Mouse (Mus musculus): ENCODE measurements around the gene Galnt14.

Gene Galnt14

DNA sequence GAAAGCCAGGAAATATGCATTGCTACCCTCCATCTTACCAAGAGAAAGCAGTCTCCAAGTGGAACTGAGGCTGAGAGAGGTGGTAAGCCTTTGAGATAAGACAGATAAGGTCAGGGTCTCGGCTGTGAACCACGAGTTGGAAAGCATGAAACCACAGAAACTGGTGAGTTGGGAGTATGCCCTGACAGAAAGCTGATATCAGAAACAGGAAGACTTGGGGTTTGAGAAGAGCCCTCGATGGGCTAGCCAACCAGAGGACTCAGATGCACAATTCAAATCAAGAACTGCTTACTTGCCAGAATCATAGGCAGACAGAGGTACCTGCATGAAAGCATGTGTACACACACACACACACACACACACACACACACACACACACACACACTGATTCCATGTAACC, 47.0 kb downstream of the Galnt14 start:
- no peak for DNase-seq

DNA sequence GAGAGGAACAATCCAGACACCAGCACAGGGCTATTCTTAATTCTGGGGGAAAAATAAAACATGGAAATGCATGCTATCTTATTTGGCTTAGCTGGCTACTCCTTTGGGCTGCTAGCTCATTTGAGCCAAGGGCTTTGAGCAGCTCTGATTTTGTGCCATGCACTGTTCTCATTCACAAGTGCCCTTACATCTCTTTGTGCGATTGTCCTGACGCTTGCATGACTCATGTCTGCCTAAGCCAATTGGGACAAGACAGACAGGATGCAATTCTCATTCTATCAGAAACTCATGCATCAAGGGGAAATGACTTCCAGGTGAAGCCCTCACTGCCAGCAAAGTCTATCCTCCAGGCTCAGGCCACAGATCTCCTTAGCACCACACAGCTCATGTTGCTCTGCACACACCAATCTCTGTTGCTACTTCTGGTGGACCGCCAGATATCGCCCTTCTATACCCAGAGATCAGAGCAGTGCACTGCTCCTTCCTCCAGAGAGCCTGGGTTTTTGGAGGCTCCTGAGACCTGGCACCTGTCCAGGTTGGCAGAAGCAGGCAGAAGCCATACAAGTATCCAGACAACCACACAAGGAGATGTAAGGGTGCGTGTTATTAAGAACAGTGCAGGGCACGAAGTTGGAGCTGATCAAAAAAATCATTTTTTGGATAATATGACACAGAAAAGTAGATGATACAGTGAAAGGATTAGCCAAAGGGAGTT, 51.4 kb downstream of the Galnt14 start:
- DNase-seq = peak; percentile 64 to 66

DNA sequence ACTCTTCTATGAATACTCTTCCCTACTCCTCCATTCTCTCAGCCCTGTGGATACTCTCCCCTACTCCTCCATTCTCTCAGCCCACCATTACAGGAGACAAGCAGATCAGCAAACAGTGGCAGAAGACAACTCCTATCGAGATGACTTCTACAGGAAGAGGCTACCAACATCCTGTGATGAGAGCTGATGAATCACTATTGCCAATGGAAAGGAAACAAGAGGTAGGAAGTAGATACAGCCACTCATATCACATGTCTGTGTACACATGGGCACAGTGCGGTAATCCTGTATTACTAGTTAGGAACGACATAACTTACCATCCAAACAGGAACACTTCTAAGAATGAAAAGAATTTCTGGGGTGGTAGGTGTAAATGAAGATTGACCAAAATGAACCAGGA, 53.9 kb downstream of the Galnt14 start:
- no peak for DNase-seq

GRCm38 (mm10) chr17:73654261-73654660, 56.0 kb downstream of the Galnt14 start:
- DNase-seq = peak in 1 of 2 experiments; percentile 14

GRCm38 (mm10) chr17:73649371-73649770, 60.9 kb downstream of the Galnt14 start:
- no peak for DNase-seq

GRCm38 (mm10) chr17:73641676-73642075, 68.6 kb downstream of the Galnt14 start:
- no peak for DNase-seq

DNA sequence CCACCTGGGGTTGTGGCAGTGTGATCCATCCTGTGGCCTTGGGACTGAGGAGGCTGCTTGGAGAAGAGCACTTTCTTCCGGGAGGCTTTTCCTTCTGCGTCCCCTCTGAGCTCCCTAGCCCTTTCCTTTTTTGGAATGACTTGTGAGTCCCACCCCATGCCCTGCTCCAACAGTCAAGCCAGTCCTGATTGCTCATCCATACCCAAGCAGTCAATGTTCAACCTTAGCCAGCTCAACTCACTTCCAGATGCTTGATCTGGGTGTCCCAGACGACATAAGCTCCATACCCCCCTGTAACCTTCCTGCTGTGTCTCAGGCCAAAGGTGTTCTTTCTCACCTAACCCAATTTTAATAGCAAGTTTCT, 70.2 kb downstream of the Galnt14 start:
- no peak for DNase-seq

GRCm38 (mm10) chr17:73639401-73640116, 70.7 kb downstream of the Galnt14 start:
- peak in 1 of 2 experiments; percentile 38 for DNase-seq

DNA sequence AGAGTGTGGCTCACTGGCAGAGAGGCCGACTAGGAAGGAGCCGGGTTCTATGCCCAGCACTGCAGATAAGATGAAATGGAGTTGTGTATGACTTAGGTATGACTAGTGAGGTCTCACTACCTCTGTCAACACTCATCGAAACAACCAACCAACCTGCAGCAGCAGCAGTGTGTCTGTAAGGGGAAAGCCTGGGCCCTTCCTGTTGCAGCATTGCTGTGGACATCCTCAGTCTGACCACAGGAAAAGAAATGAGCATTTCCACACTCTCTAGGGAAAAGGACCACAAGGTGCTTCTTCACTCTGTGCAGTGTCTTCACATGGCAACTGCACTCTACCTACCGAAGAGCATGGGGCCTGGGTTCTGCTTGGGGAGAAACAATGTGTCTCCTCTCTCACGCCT, 73.3 kb downstream of the Galnt14 start:
- no peak for DNase-seq

GRCm38 (mm10) chr17:73634896-73635295, 75.4 kb downstream of the Galnt14 start:
- DNase-seq = no peak

DNA sequence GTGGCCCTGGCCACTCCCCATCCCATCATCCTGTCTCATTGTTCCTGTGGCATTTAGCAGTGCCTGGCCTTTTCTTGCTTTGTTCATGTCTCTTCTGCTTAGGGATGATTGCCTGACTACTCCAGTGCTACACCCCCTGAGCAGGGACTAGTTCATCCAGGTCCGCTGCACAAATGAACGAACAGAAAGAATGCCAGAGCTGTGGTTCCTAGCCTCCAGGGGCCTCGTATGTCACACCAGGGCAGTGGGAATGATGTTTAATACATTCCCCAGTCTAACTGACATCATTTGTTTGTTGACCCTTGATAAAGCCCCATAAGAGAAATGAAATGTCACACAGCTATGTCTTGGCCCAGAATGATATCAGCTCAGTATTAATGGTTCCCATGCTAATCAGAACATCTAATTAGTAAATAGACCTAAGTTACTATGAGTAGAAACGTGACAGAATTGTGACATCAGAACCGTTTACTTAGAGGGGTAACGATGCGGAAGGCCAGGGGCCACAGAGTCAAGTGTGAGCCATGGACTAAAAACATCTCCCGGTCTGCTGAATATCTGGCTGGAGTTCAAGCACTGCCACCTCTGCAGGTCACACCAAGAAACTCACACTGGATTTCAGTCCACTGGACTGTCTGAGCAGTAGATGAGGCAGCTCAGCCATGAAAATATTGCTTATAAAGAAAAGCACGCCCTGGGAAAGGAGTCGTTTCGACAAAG, 76.1 kb downstream of the Galnt14 start:
- no peak for DNase-seq

- DNase-seq = no peak
These were observed 81.9 kb downstream of the Galnt14 start for GRCm38 (mm10) chr17:73628263-73628914.

GRCm38 (mm10) chr17:73626912-73627311, 83.3 kb downstream of the Galnt14 start:
- no peak for DNase-seq

DNA sequence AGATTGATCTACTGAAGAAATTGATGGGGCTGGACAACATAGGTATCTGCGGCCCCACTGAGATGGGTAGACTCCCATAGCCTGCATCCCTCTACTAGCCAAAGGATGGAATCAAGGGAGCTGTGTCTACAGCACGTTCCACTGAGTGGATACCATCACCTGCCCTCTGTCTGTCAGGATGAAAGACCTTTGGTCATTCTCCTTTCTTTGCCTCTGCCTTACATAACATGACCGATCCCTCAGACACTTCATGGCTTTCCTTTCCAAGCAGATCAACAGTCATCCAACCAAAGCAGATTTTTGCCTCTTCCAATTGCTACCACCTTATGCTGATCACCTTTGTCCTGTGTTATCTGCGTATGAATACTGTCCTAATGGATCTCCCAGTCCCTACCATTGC, 90.2 kb downstream of the Galnt14 start:
- DNase-seq = no peak

- DNase-seq = peak; percentile 64 to 70
These were observed 107.4 kb downstream of the Galnt14 start for GRCm38 (mm10) chr17:73602552-73603478.

GRCm38 (mm10) chr17:73599923-73600322, 110.3 kb downstream of the Galnt14 start:
- peak; percentile 54 to 63 for DNase-seq

DNA sequence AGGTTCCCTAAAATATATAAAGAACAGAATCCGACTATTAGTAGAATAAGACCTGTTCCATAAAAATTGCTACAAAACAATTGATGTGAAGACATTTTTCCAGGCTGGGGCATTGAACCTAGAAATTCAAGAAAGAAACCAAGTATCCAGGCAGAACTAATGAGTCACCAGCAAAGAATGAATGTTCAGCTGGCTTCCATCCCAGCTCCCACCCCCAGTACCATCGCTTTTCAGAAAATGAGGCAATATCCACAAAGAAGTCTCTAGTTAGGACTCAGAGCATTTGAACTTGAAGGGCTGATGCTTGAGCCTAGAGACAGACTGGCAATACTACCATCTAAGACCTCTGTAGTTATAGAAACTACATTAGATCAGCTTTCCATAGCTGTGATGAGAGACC, 118.2 kb downstream of the Galnt14 start:
- DNase-seq = no peak

DNA sequence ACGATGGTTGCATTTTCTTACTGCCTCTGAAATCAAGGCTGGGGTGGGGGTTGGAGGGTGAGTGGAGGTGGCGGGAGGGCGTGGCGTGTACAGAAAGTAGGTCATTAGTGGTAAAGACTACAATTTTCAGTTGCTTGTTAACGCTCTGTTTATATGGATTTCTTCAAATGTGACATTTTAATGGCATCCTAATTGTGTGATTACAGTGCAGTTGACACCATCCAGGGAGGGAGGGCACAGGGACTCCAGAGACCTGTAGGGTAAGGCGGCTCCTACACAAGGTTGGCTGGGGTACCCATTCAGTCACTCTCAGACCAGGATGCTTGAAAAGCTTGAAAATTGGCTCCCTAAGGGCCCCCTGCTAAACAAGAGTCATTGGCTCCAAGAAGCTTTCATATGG, 122.7 kb downstream of the Galnt14 start:
- peak; percentile 49 to 59 for DNase-seq

- DNase-seq = no peak
These were observed 136.1 kb downstream of the Galnt14 start for GRCm38 (mm10) chr17:73574186-73574585.

DNA sequence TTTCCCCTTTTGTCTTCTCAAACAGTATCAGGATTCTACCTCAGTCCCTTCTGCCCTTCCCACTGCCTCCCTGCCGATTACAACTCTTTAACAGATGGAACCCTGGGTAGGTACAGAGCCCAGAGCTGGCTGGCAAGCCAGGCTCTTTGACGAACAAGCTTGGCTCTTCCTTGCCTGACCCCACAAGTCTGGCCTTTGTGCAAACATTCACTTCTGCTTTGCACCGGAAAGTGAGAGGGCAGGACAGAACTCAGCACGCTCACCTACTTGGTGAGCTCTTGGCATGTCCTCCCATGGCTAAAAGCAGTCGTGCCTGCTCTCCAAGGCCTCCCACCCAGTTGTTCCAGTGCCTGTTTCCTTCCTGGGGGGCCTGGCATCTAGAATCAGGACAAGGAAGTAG, 137.4 kb downstream of the Galnt14 start:
- peak in 1 of 2 experiments; percentile 22 for DNase-seq

DNA sequence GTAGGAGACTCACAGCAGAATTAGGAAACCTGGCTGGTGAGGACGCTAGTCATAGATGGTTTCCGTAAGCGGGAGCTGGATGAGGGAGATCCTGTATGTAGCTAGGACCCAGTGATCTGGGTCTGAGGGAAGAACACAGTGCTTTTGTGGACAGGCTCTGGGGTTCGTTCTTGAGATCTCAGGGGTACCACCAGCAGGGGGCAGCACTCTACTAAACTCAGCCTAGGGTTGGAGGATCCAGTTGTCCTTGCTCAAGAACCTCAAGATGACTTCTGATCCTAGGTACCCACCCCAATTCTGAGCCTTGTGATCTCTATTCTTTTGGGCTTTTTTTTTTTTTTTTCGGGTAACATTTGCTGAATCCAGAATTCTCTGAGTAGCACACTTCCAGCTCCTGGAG, 137.8 kb downstream of the Galnt14 start:
- peak; percentile 65 to 68 for DNase-seq

GRCm38 (mm10) chr17:73571961-73572360, 138.3 kb downstream of the Galnt14 start:
- peak; percentile 36 to 44 for DNase-seq

All from cerebellum, postnatal 10 days (tissue).